Mouse (Mus musculus): ENCODE measurements around the gene Dtnb. TPM values are rescaled to one million over a fixed set of nuclear protein-coding genes. Genes with fewer than 3 reads are reported as not detected.
"Not testable (repeated sequence)": the region's sequence is repeated elsewhere in the genome, so short reads cannot be mapped to it uniquely, and the experiment has no call there.

Gene Dtnb
- 36.0 and 37.6 TPM in 2 replicates for polyA plus RNA-seq (2014; fragmentation: Nextera tagmentation; extraction: Ambion mirVana)

DNA sequence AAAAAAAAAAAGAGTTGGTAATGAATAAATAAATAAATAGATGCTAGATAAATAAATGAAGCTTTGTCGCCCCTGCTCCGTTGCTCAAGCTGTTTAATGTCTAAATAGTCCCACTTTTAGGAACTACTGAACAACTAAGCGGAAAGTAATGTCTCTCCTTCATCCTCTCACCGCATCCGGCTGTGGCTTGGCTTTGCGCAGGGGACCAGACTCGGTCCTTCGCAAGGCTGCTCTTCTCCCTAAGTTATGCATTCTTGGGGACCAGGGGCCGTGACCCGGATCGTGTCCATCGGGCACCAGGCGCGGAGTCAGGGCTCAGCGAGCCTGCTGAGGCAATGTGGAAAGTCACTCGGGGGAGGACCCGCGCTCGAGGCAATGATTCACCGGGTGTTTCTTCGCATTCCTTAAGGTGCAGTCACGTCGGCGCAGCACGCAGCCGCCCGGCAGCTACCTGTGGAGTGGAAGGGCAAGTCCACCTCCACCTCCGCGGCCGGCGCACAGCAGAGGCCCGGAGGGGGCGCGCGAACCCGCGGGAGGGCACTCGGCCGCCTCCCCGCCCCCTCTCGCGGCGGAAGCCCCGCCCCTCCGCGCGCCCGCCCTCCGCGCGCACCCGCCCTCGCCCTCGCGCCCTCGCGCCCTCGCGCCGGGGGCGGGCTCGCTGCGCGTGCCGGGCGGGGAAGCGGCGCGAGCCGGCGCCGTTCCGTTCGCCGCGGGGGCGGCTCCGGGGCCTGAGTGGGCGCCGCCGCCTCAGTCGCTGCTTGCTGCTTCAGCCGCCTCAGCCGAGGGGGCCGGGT lies at the start of gene Dtnb:
Dtnb (plus strand) TSS at position 595 of the 794 bp plus-strand sequence.
- no peaks in the 10 kb centered on the region for H3K4me1 ChIP-seq (replicated peaks; ENCODE audit: control insufficient read depth, insufficient read depth, low read length)
- DNase-seq (ENCODE audit: low spot score) (peak; percentile 79), ATAC-seq (ENCODE audit: low FRiP score) (peak; percentile 88)
- peak within 1 kb of the TSS; percentile 88 for H3K9ac ChIP-seq (ENCODE audit: low read depth, low read length)
- H3K36me3 ChIP-seq (ENCODE audit: control insufficient read depth, insufficient read depth, low read length), result no peaks in the 10 kb centered on the region
- peak within 1 kb of the TSS; percentile 88 for H3K4me3 ChIP-seq (ENCODE audit: low read depth, low read length)
- peak within 1 kb of the TSS; percentile 77 for H3K27ac ChIP-seq (ENCODE audit: low read depth, low read length)
- 2% methylated on average over 42 of the region's 85 CpGs for WGBS
- no peaks in the 10 kb centered on the region for H3K27me3 ChIP-seq (ENCODE audit: control insufficient read depth, insufficient read depth, low read length)
- H3K9me3 ChIP-seq (ENCODE audit: control insufficient read depth, low read length), result no peaks in the 10 kb centered on the region
- peak within 1 kb of the TSS; percentile 86 for H3K4me2 ChIP-seq (replicated peaks; ENCODE audit: low read depth, low read length)

DNA sequence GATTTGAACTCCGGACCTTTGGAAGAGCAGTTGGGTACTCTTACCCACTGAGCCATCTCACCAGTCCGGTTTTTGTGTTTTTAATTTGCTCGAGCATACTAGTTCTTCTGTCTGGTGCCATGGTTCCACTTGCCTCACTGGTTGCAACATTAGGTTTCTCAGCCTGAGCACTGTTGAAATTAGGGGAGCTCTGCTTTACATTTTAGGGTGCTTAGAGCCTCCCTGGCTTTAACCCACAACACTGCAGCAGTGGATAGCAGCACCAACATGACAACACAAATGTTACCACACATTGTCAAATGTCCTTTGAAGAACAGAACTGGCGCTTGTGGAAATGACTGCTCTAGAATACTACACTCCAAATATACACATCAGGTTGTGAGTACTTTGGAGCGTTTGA lies 46.6 kb upstream of the Dtnb start:
- Histone ChIP-seq H3K27ac (ENCODE audit: low read depth, low read length) (no peak overlapping the region), H3K4me3 (ENCODE audit: low read depth, low read length) (no peak overlapping the region), H3K4me1 (replicated peaks; ENCODE audit: control insufficient read depth, insufficient read depth, low read length) (no peaks in the 10 kb centered on the region), H3K9me3 (ENCODE audit: control insufficient read depth, low read length) (no peaks in the 10 kb centered on the region), H3K9ac (ENCODE audit: low read depth, low read length) (no peak overlapping the region), H3K36me3 (ENCODE audit: control insufficient read depth, insufficient read depth, low read length) (no peaks in the 10 kb centered on the region), H3K27me3 (ENCODE audit: control insufficient read depth, insufficient read depth, low read length) (no peaks in the 10 kb centered on the region), H3K4me2 (replicated peaks; ENCODE audit: low read depth, low read length) (no peak overlapping the region)
- WGBS, result 96% methylated on average over 5 of the region's 5 CpGs
- DNase-seq (ENCODE audit: low spot score) (no peak), ATAC-seq (ENCODE audit: low FRiP score) (no peak)

GRCm38 (mm10) chr12:3535446-3535845 lies 36.7 kb upstream of the Dtnb start:
- DNase-seq (ENCODE audit: low spot score); H3K4me1 ChIP-seq (replicated peaks; ENCODE audit: control insufficient read depth, insufficient read depth, low read length); H3K9ac ChIP-seq (ENCODE audit: low read depth, low read length); H3K4me3 ChIP-seq (ENCODE audit: low read depth, low read length); H3K27me3 ChIP-seq (ENCODE audit: control insufficient read depth, insufficient read depth, low read length); ATAC-seq (ENCODE audit: low FRiP score); H3K4me2 ChIP-seq (replicated peaks; ENCODE audit: low read depth, low read length); H3K36me3 ChIP-seq (ENCODE audit: control insufficient read depth, insufficient read depth, low read length); H3K9me3 ChIP-seq (ENCODE audit: control insufficient read depth, low read length); H3K27ac ChIP-seq (ENCODE audit: low read depth, low read length): not testable (repeated sequence)
- WGBS, result 90% methylated on average over 1 of the region's 1 CpGs

DNA sequence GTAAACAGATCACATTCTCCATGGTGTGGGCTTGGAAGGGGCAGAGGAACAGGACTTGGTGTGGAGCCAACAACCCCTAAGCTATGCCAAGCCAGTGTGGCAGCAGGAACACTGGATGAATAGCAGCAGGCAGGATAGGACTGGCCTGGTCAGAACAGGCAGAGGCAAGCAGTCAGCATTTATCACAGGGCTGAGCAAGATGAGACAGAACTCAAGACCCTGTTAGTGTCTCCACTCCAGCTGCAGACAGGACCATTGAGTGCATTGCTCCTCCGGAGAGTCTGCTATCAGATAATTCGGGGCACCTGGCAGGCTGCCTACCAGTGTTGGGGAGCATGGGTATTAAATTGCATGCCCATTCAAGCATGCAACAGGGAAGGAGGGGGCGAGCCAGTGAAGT lies 34.6 kb upstream of the Dtnb start:
- no peak for ATAC-seq (ENCODE audit: low FRiP score)
- H3K9ac ChIP-seq (ENCODE audit: low read depth, low read length), result no peak overlapping the region
- no peaks in the 10 kb centered on the region for H3K4me1 ChIP-seq (replicated peaks; ENCODE audit: control insufficient read depth, insufficient read depth, low read length)
- no peak for DNase-seq (ENCODE audit: low spot score)
- H3K27ac ChIP-seq (ENCODE audit: low read depth, low read length), result no peak overlapping the region
- H3K4me3 ChIP-seq (ENCODE audit: low read depth, low read length), result no peak overlapping the region
- no peaks in the 10 kb centered on the region for H3K9me3 ChIP-seq (ENCODE audit: control insufficient read depth, low read length)
- H3K27me3 ChIP-seq (ENCODE audit: control insufficient read depth, insufficient read depth, low read length), result no peaks in the 10 kb centered on the region
- no peaks in the 10 kb centered on the region for H3K36me3 ChIP-seq (ENCODE audit: control insufficient read depth, insufficient read depth, low read length)
- H3K4me2 ChIP-seq (replicated peaks; ENCODE audit: low read depth, low read length), result no peak overlapping the region
- 81% methylated on average over 3 of the region's 3 CpGs for WGBS

DNA sequence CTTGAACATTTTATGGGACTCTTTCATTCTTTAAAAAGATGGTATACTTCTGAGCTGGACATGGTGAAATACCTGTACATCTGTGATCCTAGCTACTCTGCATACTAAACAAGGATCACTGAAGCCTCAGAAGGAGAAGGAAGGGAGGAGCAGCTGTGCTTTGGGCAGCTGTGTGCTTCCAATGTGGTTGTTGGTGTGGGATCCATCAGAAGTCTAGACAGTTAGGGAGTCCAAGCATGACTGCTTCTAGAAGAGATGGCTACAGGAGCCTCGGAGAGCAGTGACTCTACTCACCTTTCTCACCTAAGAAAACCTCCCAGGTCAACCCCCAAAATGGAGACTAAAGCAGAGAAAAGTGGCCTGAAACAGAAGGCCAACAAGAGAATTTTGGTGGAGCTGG lies 34.1 kb upstream of the Dtnb start:
- no peak for DNase-seq (ENCODE audit: low spot score)
- WGBS, result 81% methylated on average over 1 of the region's 1 CpGs
- Histone ChIP-seq H3K9ac (ENCODE audit: low read depth, low read length) (no peak overlapping the region), H3K9me3 (ENCODE audit: control insufficient read depth, low read length) (no peaks in the 10 kb centered on the region), H3K27me3 (ENCODE audit: control insufficient read depth, insufficient read depth, low read length) (no peaks in the 10 kb centered on the region), H3K4me1 (replicated peaks; ENCODE audit: control insufficient read depth, insufficient read depth, low read length) (no peaks in the 10 kb centered on the region), H3K4me3 (ENCODE audit: low read depth, low read length) (no peak overlapping the region), H3K36me3 (ENCODE audit: control insufficient read depth, insufficient read depth, low read length) (no peaks in the 10 kb centered on the region), H3K27ac (ENCODE audit: low read depth, low read length) (no peak overlapping the region), H3K4me2 (replicated peaks; ENCODE audit: low read depth, low read length) (no peak overlapping the region)
- ATAC-seq (ENCODE audit: low FRiP score), result no peak

DNA sequence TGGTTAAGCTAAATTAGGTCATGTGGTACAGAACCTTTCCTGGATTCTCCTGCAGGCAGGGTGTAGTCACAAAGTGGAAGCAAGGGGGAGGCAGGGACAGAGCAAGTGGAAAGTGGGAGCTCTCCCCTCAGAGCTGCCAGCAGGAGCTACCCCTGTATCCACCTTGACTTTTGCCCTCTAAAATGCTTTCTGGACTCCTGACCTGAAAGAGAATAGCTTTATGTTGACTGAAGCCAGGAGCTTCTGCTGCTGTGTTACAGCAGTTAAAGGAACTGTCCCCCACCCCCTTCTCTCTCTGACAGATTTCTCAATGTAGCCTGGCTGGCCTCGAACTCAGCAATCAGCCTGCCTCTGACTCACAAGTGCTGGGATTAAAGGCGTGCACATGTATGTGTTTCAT lies 32.6 kb upstream of the Dtnb start:
- Histone ChIP-seq H3K4me1 (replicated peaks; ENCODE audit: control insufficient read depth, insufficient read depth, low read length) (no peaks in the 10 kb centered on the region), H3K4me2 (replicated peaks; ENCODE audit: low read depth, low read length) (no peak overlapping the region), H3K9me3 (ENCODE audit: control insufficient read depth, low read length) (no peaks in the 10 kb centered on the region), H3K36me3 (ENCODE audit: control insufficient read depth, insufficient read depth, low read length) (no peaks in the 10 kb centered on the region), H3K27ac (ENCODE audit: low read depth, low read length) (no peak overlapping the region), H3K27me3 (ENCODE audit: control insufficient read depth, insufficient read depth, low read length) (no peaks in the 10 kb centered on the region), H3K4me3 (ENCODE audit: low read depth, low read length) (no peak overlapping the region), H3K9ac (ENCODE audit: low read depth, low read length) (no peak overlapping the region)
- no peak for DNase-seq (ENCODE audit: low spot score)
- ATAC-seq (ENCODE audit: low FRiP score), result no peak
- 77% methylated on average over 2 of the region's 2 CpGs for WGBS

DNA sequence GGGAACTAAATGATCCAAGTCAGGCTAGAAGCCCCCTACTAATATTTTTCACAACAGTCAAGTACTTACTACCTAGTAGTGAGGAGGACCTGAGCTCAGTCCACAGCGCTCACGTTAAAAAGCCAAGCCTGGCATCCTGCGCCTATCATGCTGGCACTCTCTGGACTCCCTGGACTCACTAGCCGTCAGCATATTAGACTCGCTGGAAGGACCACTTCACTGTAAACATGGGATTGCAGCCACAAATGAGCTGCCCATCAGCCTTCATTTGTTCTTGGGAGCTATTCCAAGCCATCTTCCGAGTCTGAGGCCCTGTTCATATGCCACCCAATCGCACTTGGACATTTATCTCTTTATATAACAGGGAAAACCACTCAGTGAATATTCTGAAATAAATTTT lies 31.3 kb upstream of the Dtnb start:
- Histone ChIP-seq H3K9me3 (ENCODE audit: control insufficient read depth, low read length) (no peaks in the 10 kb centered on the region), H3K4me3 (ENCODE audit: low read depth, low read length) (no peak overlapping the region), H3K9ac (ENCODE audit: low read depth, low read length) (no peak overlapping the region), H3K27me3 (ENCODE audit: control insufficient read depth, insufficient read depth, low read length) (no peaks in the 10 kb centered on the region), H3K27ac (ENCODE audit: low read depth, low read length) (no peak overlapping the region), H3K4me2 (replicated peaks; ENCODE audit: low read depth, low read length) (no peak overlapping the region), H3K36me3 (ENCODE audit: control insufficient read depth, insufficient read depth, low read length) (no peaks in the 10 kb centered on the region), H3K4me1 (replicated peaks; ENCODE audit: control insufficient read depth, insufficient read depth, low read length) (no peaks in the 10 kb centered on the region)
- ATAC-seq (ENCODE audit: low FRiP score) (no peak), DNase-seq (ENCODE audit: low spot score) (no peak)
- 92% methylated on average over 7 of the region's 7 CpGs for WGBS

GRCm38 (mm10) chr12:3545451-3545850 lies 26.7 kb upstream of the Dtnb start:
- Histone ChIP-seq H3K4me1 (replicated peaks; ENCODE audit: control insufficient read depth, insufficient read depth, low read length) (no peaks in the 10 kb centered on the region), H3K4me3 (ENCODE audit: low read depth, low read length) (no peak overlapping the region), H3K36me3 (ENCODE audit: control insufficient read depth, insufficient read depth, low read length) (no peaks in the 10 kb centered on the region), H3K27ac (ENCODE audit: low read depth, low read length) (no peak overlapping the region), H3K27me3 (ENCODE audit: control insufficient read depth, insufficient read depth, low read length) (no peaks in the 10 kb centered on the region), H3K9ac (ENCODE audit: low read depth, low read length) (no peak overlapping the region), H3K4me2 (replicated peaks; ENCODE audit: low read depth, low read length) (no peak overlapping the region), H3K9me3 (ENCODE audit: control insufficient read depth, low read length) (no peaks in the 10 kb centered on the region)
- no peak for DNase-seq (ENCODE audit: low spot score)
- ATAC-seq (ENCODE audit: low FRiP score), result no peak
- 78% methylated on average over 3 of the region's 3 CpGs for WGBS

GRCm38 (mm10) chr12:3546121-3546658 lies 26.0 kb upstream of the Dtnb start:
- no peak for DNase-seq (ENCODE audit: low spot score)
- 51% methylated on average over 4 of the region's 4 CpGs for WGBS

More at GRCm38 (mm10) chr12:3546121-3546658, 26.0 kb upstream of the Dtnb start:
- ATAC-seq (ENCODE audit: low FRiP score), result no peak
- Histone ChIP-seq H3K4me1 (replicated peaks; ENCODE audit: control insufficient read depth, insufficient read depth, low read length) (no peaks in the 10 kb centered on the region), H3K27me3 (ENCODE audit: control insufficient read depth, insufficient read depth, low read length) (no peaks in the 10 kb centered on the region), H3K4me2 (replicated peaks; ENCODE audit: low read depth, low read length) (no peak overlapping the region), H3K27ac (ENCODE audit: low read depth, low read length) (no peak overlapping the region), H3K9ac (ENCODE audit: low read depth, low read length) (no peak overlapping the region), H3K36me3 (ENCODE audit: control insufficient read depth, insufficient read depth, low read length) (no peaks in the 10 kb centered on the region), H3K4me3 (ENCODE audit: low read depth, low read length) (no peak overlapping the region), H3K9me3 (ENCODE audit: control insufficient read depth, low read length) (no peaks in the 10 kb centered on the region)

All from hindbrain, embryonic 11.5 days (tissue).